21 mouse cellular contexts compared by ENCODE assay signal in the genomic region with DNA sequence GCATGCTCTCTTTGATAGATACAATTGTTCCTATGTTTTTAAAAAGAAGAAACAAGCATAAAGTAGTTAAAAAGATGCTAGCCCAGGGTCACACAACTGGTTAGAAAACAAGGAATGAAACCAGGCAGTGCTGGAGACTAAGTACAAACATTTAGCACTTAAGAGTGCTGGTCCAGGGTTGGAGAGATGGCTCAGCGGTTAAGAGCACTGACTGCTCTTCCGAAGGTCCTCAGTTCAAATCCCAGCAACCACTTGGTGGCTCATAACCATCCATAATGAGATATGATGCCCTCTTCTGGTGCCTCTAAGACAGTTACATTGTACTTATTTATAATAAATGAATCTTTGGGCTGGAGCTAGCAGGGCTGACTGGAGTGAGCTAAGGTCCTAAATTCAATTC. TPM values are rescaled to one million over a fixed set of nuclear protein-coding genes. Genes with fewer than 3 reads are reported as not detected.
A peak's percentile ranks its signal among the peaks of the same experiment; 100 is the strongest.
DNase-seq lines count a peak whose midpoint lies in the region; ATAC-seq and TF ChIP-seq lines count a peak whose summit lies in the region.
"Had no signal": no experiment of that assay in that cellular context is flagged by ENCODE, and none has a peak within 500 bp of the region (broad histone marks: within the 10 kb centered on the region; RNA-seq: fewer than 3 reads in every experiment).

No protein-coding gene starts in this region.

- DNase-seq in hindbrain, postnatal 0 days (ENCODE audit: low spot score): no peak
- DNase-seq in hindbrain, embryonic 11.5 days (ENCODE audit: low spot score): no peak
- DNase-seq in midbrain, postnatal 0 days (ENCODE audit: low spot score): no peak
- DNase-seq in midbrain, embryonic 10.5 days (ENCODE audit: low spot score): no peak
- peak; percentile 2 for DNase-seq in NIH3T3 (ENCODE audit: low read depth)
- DNase-seq in adrenal gland, postnatal 10 days: no peak
- DNase-seq: adrenal gland, postnatal 36 days; cerebellum, adult 11 months; cerebellum, postnatal 10 days; gastrocnemius, postnatal 36 days; kidney, adult 11 months; lung, postnatal 4 days; right cerebral cortex, postnatal 4 days; thymus, adult 2 months; thymus, postnatal 4 days had no signal

- no peak overlapping the region for H3K9ac ChIP-seq in hindbrain, postnatal 0 days (replicated peaks; ENCODE audit: low read length)
- H3K9ac ChIP-seq in hindbrain, embryonic 11.5 days (ENCODE audit: low read depth, low read length): no peak overlapping the region
- H3K9ac ChIP-seq in midbrain, postnatal 0 days (replicated peaks; ENCODE audit: low read length, poor library complexity, severe bottlenecking): no peak overlapping the region
- H3K9ac ChIP-seq: limb, embryonic 12.5 days; stomach, embryonic 15.5 days had no signal

- no peak overlapping the region for H3K4me3 ChIP-seq in hindbrain, postnatal 0 days (ENCODE audit: low read length)
- no peak overlapping the region for H3K4me3 ChIP-seq in hindbrain, embryonic 11.5 days (ENCODE audit: low read depth, low read length)
- no peak overlapping the region for H3K4me3 ChIP-seq in midbrain, postnatal 0 days (ENCODE audit: low read depth, low read length)
- H3K4me3 ChIP-seq in midbrain, embryonic 10.5 days: no peak overlapping the region

- WGBS in hindbrain, postnatal 0 days: 97% methylated on average over 2 of the region's 2 CpGs
- 80% methylated on average over 2 of the region's 2 CpGs for WGBS in hindbrain, embryonic 11.5 days
- WGBS in midbrain, postnatal 0 days: 84% methylated on average over 2 of the region's 2 CpGs
- WGBS in midbrain, embryonic 10.5 days: 86% methylated on average over 2 of the region's 2 CpGs

- no peaks in the 10 kb centered on the region for H3K27me3 ChIP-seq in hindbrain, postnatal 0 days (ENCODE audit: insufficient read depth, low read length)
- no peaks in the 10 kb centered on the region for H3K27me3 ChIP-seq in hindbrain, embryonic 11.5 days (ENCODE audit: control insufficient read depth, insufficient read depth, low read length)
- no peaks in the 10 kb centered on the region for H3K27me3 ChIP-seq in midbrain, postnatal 0 days (ENCODE audit: insufficient read depth, low read length)
- H3K27me3 ChIP-seq in midbrain, embryonic 10.5 days (ENCODE audit: low read depth, poor library complexity, severe bottlenecking): no peaks in the 10 kb centered on the region
- H3K27me3 ChIP-seq: midbrain, embryonic 15.5 days; stomach, embryonic 15.5 days had no signal

- no peak overlapping the region for H3K4me2 ChIP-seq in hindbrain, postnatal 0 days (ENCODE audit: low read depth, low read length)
- no peak overlapping the region for H3K4me2 ChIP-seq in hindbrain, embryonic 11.5 days (replicated peaks; ENCODE audit: low read depth, low read length)
- no peak overlapping the region for H3K4me2 ChIP-seq in midbrain, postnatal 0 days (ENCODE audit: low read depth, low read length, poor library complexity, severe bottlenecking)

- no peaks in the 10 kb centered on the region for H3K9me3 ChIP-seq in hindbrain, postnatal 0 days (ENCODE audit: low read length)
- H3K9me3 ChIP-seq in hindbrain, embryonic 11.5 days (ENCODE audit: control insufficient read depth, low read length): no peaks in the 10 kb centered on the region
- no peaks in the 10 kb centered on the region for H3K9me3 ChIP-seq in midbrain, postnatal 0 days (ENCODE audit: low read length)
- no peaks in the 10 kb centered on the region for H3K9me3 ChIP-seq in midbrain, embryonic 10.5 days (replicated peaks)
- H3K9me3 ChIP-seq: forebrain, embryonic 10.5 days; limb, embryonic 12.5 days; midbrain, embryonic 15.5 days; stomach, embryonic 15.5 days had no signal

- no peaks in the 10 kb centered on the region for H3K36me3 ChIP-seq in hindbrain, postnatal 0 days (ENCODE audit: insufficient read depth, low read length)
- no peaks in the 10 kb centered on the region for H3K36me3 ChIP-seq in hindbrain, embryonic 11.5 days (ENCODE audit: control insufficient read depth, insufficient read depth, low read length)
- H3K36me3 ChIP-seq in midbrain, postnatal 0 days (ENCODE audit: insufficient read depth, low read length): no peaks in the 10 kb centered on the region
- peaks cover 4% of the 10 kb centered on the region; the same call in 1 of the 2 replicates for H3K36me3 ChIP-seq in midbrain, embryonic 10.5 days
- H3K36me3 ChIP-seq: forebrain, embryonic 10.5 days; midbrain, embryonic 15.5 days; stomach, embryonic 15.5 days had no signal

- H3K27ac ChIP-seq in hindbrain, postnatal 0 days: no peak overlapping the region
- H3K27ac ChIP-seq in hindbrain, embryonic 11.5 days (ENCODE audit: low read depth, low read length): no peak overlapping the region
- no peak overlapping the region for H3K27ac ChIP-seq in midbrain, postnatal 0 days (ENCODE audit: low read depth, low read length)
- H3K27ac ChIP-seq in midbrain, embryonic 10.5 days (replicated peaks): no peak overlapping the region
- H3K27ac ChIP-seq: limb, embryonic 12.5 days; liver, embryonic 14.5 days; midbrain, embryonic 15.5 days; stomach, embryonic 15.5 days had no signal

- H3K4me1 ChIP-seq in hindbrain, postnatal 0 days (ENCODE audit: insufficient read depth, low read length): 0 out of 2 replicates have a peak, but pooled peaks cover 5% of the 10 kb centered on the region
- no peaks in the 10 kb centered on the region; the same call in 1 of the 2 replicates for H3K4me1 ChIP-seq in hindbrain, embryonic 11.5 days (replicated peaks; ENCODE audit: control insufficient read depth, insufficient read depth, low read length)
- H3K4me1 ChIP-seq in midbrain, postnatal 0 days (ENCODE audit: insufficient read depth, low read length): peaks cover 11% of the 10 kb centered on the region; the same call in 1 of the 2 replicates
- H3K4me1 ChIP-seq in midbrain, embryonic 10.5 days: peaks cover 22% of the 10 kb centered on the region

- no peak for ATAC-seq in hindbrain, postnatal 0 days
- ATAC-seq in hindbrain, embryonic 11.5 days (ENCODE audit: low FRiP score): no peak
- ATAC-seq in midbrain, postnatal 0 days (ENCODE audit: low FRiP score): no peak
- no peak for ATAC-seq in monocyte, adult 5-6 weeks (replicated peaks; ENCODE audit: insufficient number of reproducible peaks, low FRiP score, low TSS enrichment, poor library complexity, severe bottlenecking)

- TF ChIP-seq CTCF in hindbrain, postnatal 0 days (IDR thresholded peaks at IDR 0.05; ENCODE audit: low read depth): peak; percentile 15; the same call in 1 of the 2 replicates
- peak; percentile 15; the same call in 1 of the 2 replicates for TF ChIP-seq CTCF in midbrain, postnatal 0 days (IDR thresholded peaks at IDR 0.05)

RNA-seq across cellular contexts. Expression of a gene that starts 13.1 kb away (rescaled TPM):
- total RNA-seq in hindbrain, postnatal 0 days (2014; rRNA removed): 47.7 and 51.9 TPM in 2 replicates
- 12.8 and 14.9 TPM in 2 replicates for polyA plus RNA-seq in hindbrain, postnatal 0 days (2015; fragmentation: Nextera tagmentation; extraction: Ambion mirVana)
- polyA plus RNA-seq in hindbrain, embryonic 11.5 days (2014; fragmentation: Nextera tagmentation; extraction: Ambion mirVana): 21.6 and 23.4 TPM in 2 replicates
- total RNA-seq in midbrain, postnatal 0 days (2014; rRNA removed): 43.0 and 54.8 TPM in 2 replicates
- 14.4 and 15.6 TPM in 2 replicates for polyA plus RNA-seq in midbrain, postnatal 0 days (2015; fragmentation: Nextera tagmentation; extraction: Ambion mirVana)
- polyA plus RNA-seq in midbrain, embryonic 10.5 days (2016; fragmentation: Nextera tagmentation; extraction: Ambion mirVana): 19.2 and 20.0 TPM in 2 replicates
- 10.9 to 11.7 TPM (median 11.3 TPM) in 3 replicates for total RNA-seq in monocyte, adult 5-6 weeks (2017)
- total RNA-seq in adrenal gland, postnatal 10 days (2021): 10 to 100 TPM; 46.3 to 50.1 TPM

RNA-seq across cellular contexts. Expression of a gene that starts 29.3 kb away (rescaled TPM):
- total RNA-seq in hindbrain, postnatal 0 days (2014; rRNA removed): 21.2 and 21.7 TPM in 2 replicates
- polyA plus RNA-seq in hindbrain, postnatal 0 days (2015; fragmentation: Nextera tagmentation; extraction: Ambion mirVana): 8.2 and 10.1 TPM in 2 replicates
- 5.7 and 5.8 TPM in 2 replicates for polyA plus RNA-seq in hindbrain, embryonic 11.5 days (2014; fragmentation: Nextera tagmentation; extraction: Ambion mirVana)
- total RNA-seq in midbrain, postnatal 0 days (2014; rRNA removed): 29.5 and 34.9 TPM in 2 replicates
- 11.8 and 12.8 TPM in 2 replicates for polyA plus RNA-seq in midbrain, postnatal 0 days (2015; fragmentation: Nextera tagmentation; extraction: Ambion mirVana)
- polyA plus RNA-seq in midbrain, embryonic 10.5 days (2016; fragmentation: Nextera tagmentation; extraction: Ambion mirVana): 8.3 and 8.6 TPM in 2 replicates
- 7.0 to 24.9 TPM (median 10.2 TPM) in 3 replicates for total RNA-seq in monocyte, adult 5-6 weeks (2017)
- total RNA-seq in adrenal gland, postnatal 10 days (2021): 10 to 100 TPM; 31.9 to 42.5 TPM
